Mouse (Mus musculus) G1E-ER4 (cell line): ENCODE data around the gene Efna2. TPM values are rescaled to one million over a fixed set of nuclear protein-coding genes. Genes with fewer than 3 reads are reported as not detected.

ENCODE experiments used
- GATA1 ChIP-seq: IDR thresholded peaks from one replicate; pipeline ENCODE4 v1.8.0; 2012; ENCODE audit warnings: low read length, inconsistent platforms
- polyA plus RNA-seq: library from polyadenylated mRNA; stranded (reverse); fragments of >175 nt; gene quantifications from 2 replicates; pipeline ENCODE4 v1.2.3, GENCODE M21; 2012

Gene Efna2
- polyA plus RNA-seq, 1 experiment, result 0.52 TPM

- no peak for TF ChIP-seq GATA1
Measured at GRCm38 (mm10) chr10:80167460-80168037, 11.7 kb upstream of the Efna2 start.

- TF ChIP-seq GATA1, result no peak
Measured at GRCm38 (mm10) chr10:80168038-80168661, 11.1 kb upstream of the Efna2 start.

GRCm38 (mm10) chr10:80169070-80169469 lies 10.2 kb upstream of the Efna2 start:
- TF ChIP-seq GATA1, result no peak

GRCm38 (mm10) chr10:80169651-80170050 lies 9.6 kb upstream of the Efna2 start:
- no peak for TF ChIP-seq GATA1

GRCm38 (mm10) chr10:80170052-80170451 lies 9.2 kb upstream of the Efna2 start:
- TF ChIP-seq GATA1, result no peak

GRCm38 (mm10) chr10:80170601-80171021 lies 8.7 kb upstream of the Efna2 start:
- no peak for TF ChIP-seq GATA1

GRCm38 (mm10) chr10:80171252-80171651 lies 8.0 kb upstream of the Efna2 start:
- TF ChIP-seq GATA1, result no peak

GRCm38 (mm10) chr10:80171760-80172526 lies 7.3 kb upstream of the Efna2 start:
- no peak for TF ChIP-seq GATA1

- TF ChIP-seq GATA1, result no peak
Measured at GRCm38 (mm10) chr10:80172527-80173292, 6.6 kb upstream of the Efna2 start, which contains the start of gene 1600002K03Rik. 1600002K03Rik (plus strand) TSS chr10:80172944.

- no peak for TF ChIP-seq GATA1
Measured at GRCm38 (mm10) chr10:80173358-80173757, 5.9 kb upstream of the Efna2 start.

GRCm38 (mm10) chr10:80173955-80174640 lies 5.2 kb upstream of the Efna2 start:
- no peak for TF ChIP-seq GATA1

- no peak for TF ChIP-seq GATA1
Measured at GRCm38 (mm10) chr10:80174705-80175104, 4.6 kb upstream of the Efna2 start.

- no peak for TF ChIP-seq GATA1
Measured at GRCm38 (mm10) chr10:80175536-80176269, 3.6 kb upstream of the Efna2 start.

- no peak for TF ChIP-seq GATA1
Measured at GRCm38 (mm10) chr10:80176270-80176834, 2.9 kb upstream of the Efna2 start.
